Mouse (Mus musculus) lung, adult 2 months (tissue): Measurements from ENCODE around the gene Mum1. TPM values are rescaled to one million over a fixed set of nuclear protein-coding genes. Genes with fewer than 3 reads are reported as not detected.

Experiments
- DNase-seq: peaks from one replicate; pipeline ENCODE4 v3.0.0; 2022
- H3K4me1 ChIP-seq: fragments of 200-500 bp; 2 replicates; pipeline ENCODE4 v1.6.1; 2011; ENCODE audit warnings: low read length; ENCODE audit not compliant: control insufficient read depth, insufficient read depth
- H3K4me3 ChIP-seq: fragments of 200-500 bp; replicated peaks from 2 replicates; pipeline ENCODE3; 2011; ENCODE audit warnings: low read depth, mild to moderate bottlenecking, control low read depth, low read length; ENCODE audit errors: extremely low read depth
- CTCF ChIP-seq: fragments of 200-500 bp; IDR thresholded peaks from 2 replicates; pipeline ENCODE4 v1.5.1; 2011; ENCODE audit warnings: mild to moderate bottlenecking, low read length, control low read depth; ENCODE audit not compliant: insufficient read depth
- POLR2A ChIP-seq: fragments of 200-500 bp; IDR thresholded peaks from 2 replicates; pipeline ENCODE4 v1.6.1; 2011; ENCODE audit warnings: low read depth, mild to moderate bottlenecking, control low read depth, low read length, borderline replicate concordance; ENCODE audit errors: extremely low read depth
- WGBS: fragments of 180-500 bp; shearing (Covaris S2); methylation state at CpG from one replicate; pipeline ENCODE4 v1.1.7; 2018; 5-methylcytosine and 5-hydroxymethylcytosine counted together
- polyA plus RNA-seq: library from polyadenylated mRNA; depleted of rRNA; stranded (reverse); fragments of >200 nt; gene quantifications from 2 replicates; pipeline ENCODE4 v1.2.3, GENCODE M21; 2012

Mum1 gene
- polyA plus RNA-seq, 1 experiment = 39.6 TPM

GRCm38 (mm10) chr10:80255881-80256535, 29.8 kb downstream of the Mum1 start:
- no peak for TF ChIP-seq POLR2A
- TF ChIP-seq CTCF = no peak
- Histone ChIP-seq H3K4me1 (peaks cover 7% of the 10 kb centered on the region; the same call in 1 of the 2 replicates), H3K4me3 (no peak overlapping the region)
- WGBS = 85% methylated on average over 5 of the region's 5 CpGs
- no peak for DNase-seq

GRCm38 (mm10) chr10:80257936-80258335, 31.7 kb downstream of the Mum1 start:
- WGBS = 84% methylated on average over 2 of the region's 2 CpGs
- Histone ChIP-seq H3K4me3 (no peak overlapping the region), H3K4me1 (peaks cover 7% of the 10 kb centered on the region; the same call in 1 of the 2 replicates)
- no peak for DNase-seq
- TF ChIP-seq CTCF (no peak), POLR2A (no peak)

- Histone ChIP-seq H3K4me1 (peaks cover 7% of the 10 kb centered on the region; the same call in 1 of the 2 replicates), H3K4me3 (no peak overlapping the region)
- DNase-seq = no peak
- TF ChIP-seq CTCF (no peak), POLR2A (no peak)
- WGBS = 90% methylated on average over 14 of the region's 14 CpGs
Measured at GRCm38 (mm10) chr10:80258752-80259462, 32.7 kb downstream of the Mum1 start.

DNA sequence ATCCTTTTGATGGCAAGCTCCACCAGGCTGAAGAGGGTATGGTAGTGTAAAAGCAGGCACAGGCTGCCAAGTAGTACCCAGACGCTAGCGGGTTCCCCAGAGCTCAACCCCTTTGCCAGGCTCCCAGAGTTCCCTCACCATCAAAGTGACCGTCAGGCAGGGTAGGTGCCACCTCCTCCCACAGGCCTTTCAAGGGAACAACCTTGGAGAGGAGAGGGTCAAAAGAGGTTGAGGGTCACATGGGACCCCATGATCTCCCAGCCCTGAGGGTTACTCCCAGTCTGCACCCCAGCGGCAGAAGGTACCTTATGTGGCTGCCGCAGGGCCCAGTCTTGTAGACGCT, 33.2 kb downstream of the Mum1 start:
- DNase-seq = no peak
- Histone ChIP-seq H3K4me1 (peaks cover 7% of the 10 kb centered on the region; the same call in 1 of the 2 replicates), H3K4me3 (no peak overlapping the region)
- 80% methylated on average over 6 of the region's 6 CpGs for WGBS
- TF ChIP-seq CTCF (no peak), POLR2A (no peak)

GRCm38 (mm10) chr10:80259861-80260641, 33.8 kb downstream of the Mum1 start:
- no peak for DNase-seq
- WGBS = 11% methylated on average over 19 of the region's 19 CpGs
- TF ChIP-seq POLR2A = no peak

DNA sequence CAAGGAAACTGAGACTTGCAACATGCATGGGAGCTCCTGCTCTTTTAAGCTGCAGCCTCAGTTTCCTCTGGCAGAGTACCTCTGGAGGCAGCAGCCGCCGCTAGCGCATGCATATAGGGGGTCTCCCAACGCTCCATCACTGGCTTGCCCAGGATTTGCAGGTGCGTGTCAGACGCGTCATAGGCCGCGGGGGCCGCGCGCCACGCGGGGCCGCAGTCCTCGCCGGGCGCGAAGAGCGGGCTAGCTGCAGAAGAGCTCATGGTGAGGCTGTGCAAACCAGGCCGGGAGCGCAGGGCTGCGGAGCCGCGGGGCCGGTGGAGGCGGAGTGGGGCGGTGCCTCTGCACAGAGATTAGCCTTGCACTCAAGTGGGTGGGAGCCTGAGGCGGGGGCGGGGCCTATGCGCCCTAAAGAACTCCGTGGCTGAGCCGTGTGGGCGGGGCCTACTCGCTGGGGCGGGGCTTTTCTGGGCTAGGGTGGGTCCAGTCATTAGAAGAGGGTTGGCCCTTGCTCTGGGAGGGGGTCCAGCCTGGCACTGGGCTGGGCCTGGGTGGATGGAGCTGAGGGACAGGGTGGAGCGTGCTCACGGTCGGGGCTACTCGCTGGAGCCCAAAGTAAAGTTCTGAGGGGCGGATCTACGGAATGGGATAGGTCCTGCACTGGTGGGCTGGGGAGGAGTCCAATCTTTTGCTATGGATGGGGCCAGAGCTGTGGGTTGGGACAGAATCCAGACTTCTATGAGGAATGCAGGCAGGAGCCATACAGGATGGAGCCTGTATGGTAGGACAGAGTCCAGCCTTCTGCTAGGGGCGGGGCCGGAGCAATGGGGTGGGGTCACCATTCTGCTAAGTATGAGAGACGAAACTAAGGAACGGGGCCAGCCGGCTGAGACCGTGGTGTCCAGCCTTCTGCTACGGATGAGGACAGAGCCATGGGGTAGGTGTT, 34.7 kb downstream of the Mum1 start, which contains the start of the genes Gamt and Dazap1:
TSS of gene Gamt (minus strand) at position 371 of the 943 bp plus-strand sequence.
TSS of gene Dazap1 (plus strand) at position 845 of the 943 bp plus-strand sequence.
- Histone ChIP-seq H3K4me1 (peaks cover 7% of the 10 kb centered on the region; the same call in 1 of the 2 replicates), H3K4me3 (peak within 1 kb of the TSS; percentile 76)
- DNase-seq = peak; percentile 98
- WGBS = under 1% methylated on average over 49 of the region's 49 CpGs
- TF ChIP-seq CTCF (no peak), POLR2A (peak; percentile 86; the same call in 1 of the 2 replicates)

More at GRCm38 (mm10) chr10:80259861-80260641, 33.8 kb downstream of the Mum1 start:
- Histone ChIP-seq H3K4me3 (peak overlapping the region; percentile 61), H3K4me1 (peaks cover 7% of the 10 kb centered on the region; the same call in 1 of the 2 replicates)

- WGBS = under 1% methylated on average over 14 of the region's 14 CpGs
- peak; percentile 97 for DNase-seq
Measured at GRCm38 (mm10) chr10:80261585-80261968, 35.3 kb downstream of the Mum1 start.

GRCm38 (mm10) chr10:80262169-80262568, 35.9 kb downstream of the Mum1 start:
- WGBS = 73% methylated on average over 12 of the region's 12 CpGs
- peaks cover 7% of the 10 kb centered on the region for H3K4me1 ChIP-seq
- no peak for TF ChIP-seq POLR2A
- no peak for TF ChIP-seq CTCF
- H3K4me3 ChIP-seq = no peak overlapping the region
- DNase-seq = no peak

More at GRCm38 (mm10) chr10:80261585-80261968, 35.3 kb downstream of the Mum1 start:
- H3K4me1 ChIP-seq = peaks cover 7% of the 10 kb centered on the region
- TF ChIP-seq POLR2A (peak; percentile 64; the same call in 1 of the 2 replicates), CTCF (no peak)
- peak overlapping the region; percentile 76 for H3K4me3 ChIP-seq

- TF ChIP-seq CTCF = no peak
- no peak for TF ChIP-seq POLR2A
- DNase-seq = no peak
- H3K4me3 ChIP-seq = no peak overlapping the region
- peaks cover 10% of the 10 kb centered on the region for H3K4me1 ChIP-seq
- WGBS = 88% methylated on average over 10 of the region's 10 CpGs
Measured at GRCm38 (mm10) chr10:80262776-80263365, 36.6 kb downstream of the Mum1 start.
